Mouse (Mus musculus): ENCODE results near the gene 2210016L21Rik. TPM values are rescaled to one million over a fixed set of nuclear protein-coding genes. Genes with fewer than 3 reads are reported as not detected.

2210016L21Rik gene
- polyA plus RNA-seq, 1 experiment from 2014 or later: 62.8 TPM

- no peaks in the 10 kb centered on the region for H3K27me3 ChIP-seq
- no peaks in the 10 kb centered on the region for H3K36me3 ChIP-seq
- 20% methylated on average over 16 of the region's 16 CpGs for WGBS
- H3K9ac ChIP-seq: peak overlapping the region; percentile 31; the same call in 1 of the 2 replicates
- peak; percentile 46 for ATAC-seq (replicated peaks; ENCODE audit: low FRiP score)
- H3K4me2 ChIP-seq: peak overlapping the region; percentile 83
- H3K27ac ChIP-seq: peak overlapping the region; percentile 10; the same call in 1 of the 2 replicates
- H3K4me3 ChIP-seq (replicated peaks): peak overlapping the region; percentile 43
- H3K4me1 ChIP-seq: peaks cover 29% of the 10 kb centered on the region
- no peaks in the 10 kb centered on the region for H3K9me3 ChIP-seq (replicated peaks)
Measured at GRCm38 (mm10) chr5:114980122-114980748, 38.3 kb downstream of the 2210016L21Rik start.

- H3K9me3 ChIP-seq (replicated peaks): no peaks in the 10 kb centered on the region
- 64% methylated on average over 15 of the region's 15 CpGs for WGBS
Measured at GRCm38 (mm10) chr5:114982001-114982400, 40.0 kb downstream of the 2210016L21Rik start.

GRCm38 (mm10) chr5:114985074-114985473 lies 43.1 kb downstream of the 2210016L21Rik start:
- H3K9ac ChIP-seq: no peak overlapping the region
- H3K36me3 ChIP-seq: no peaks in the 10 kb centered on the region
- no peaks in the 10 kb centered on the region for H3K27me3 ChIP-seq
- no peak for ATAC-seq (replicated peaks; ENCODE audit: low FRiP score)
- no peak overlapping the region for H3K4me2 ChIP-seq
- H3K9me3 ChIP-seq (replicated peaks): no peaks in the 10 kb centered on the region
- H3K4me3 ChIP-seq (replicated peaks): no peak overlapping the region
- H3K4me1 ChIP-seq: peaks cover 5% of the 10 kb centered on the region
- H3K27ac ChIP-seq: no peak overlapping the region

More at GRCm38 (mm10) chr5:114982001-114982400, 40.0 kb downstream of the 2210016L21Rik start:
- Histone ChIP-seq H3K4me2 (no peak overlapping the region), H3K4me1 (peaks cover 23% of the 10 kb centered on the region), H3K36me3 (no peaks in the 10 kb centered on the region), H3K27ac (no peak overlapping the region), H3K4me3 (replicated peaks) (no peak overlapping the region), H3K27me3 (no peaks in the 10 kb centered on the region), H3K9ac (no peak overlapping the region)
- no peak for ATAC-seq (replicated peaks; ENCODE audit: low FRiP score)

DNA sequence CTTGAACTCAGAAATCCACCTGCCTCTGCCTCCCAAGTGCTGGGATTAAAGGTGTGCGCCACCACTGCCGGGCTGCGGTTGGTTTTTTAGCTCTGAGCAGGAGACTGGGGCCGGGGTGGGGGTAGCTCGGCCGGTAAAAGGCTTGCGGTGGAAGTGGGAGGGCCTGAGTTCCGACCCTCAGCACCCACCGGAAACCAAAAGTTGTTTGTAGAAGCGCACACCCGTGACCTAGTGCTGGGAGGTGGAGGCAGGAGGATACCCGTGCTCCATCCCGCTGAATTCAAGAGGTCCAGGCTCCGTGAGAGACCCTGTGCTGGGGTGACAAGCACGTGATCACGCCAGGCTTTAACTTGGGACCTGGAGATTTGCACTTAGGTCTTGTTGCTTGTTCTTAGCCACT lies 54.5 kb downstream of the 2210016L21Rik start:
- Histone ChIP-seq H3K9ac (no peak overlapping the region), H3K4me2 (no peak overlapping the region), H3K27me3 (no peaks in the 10 kb centered on the region), H3K4me1 (peaks cover 9% of the 10 kb centered on the region; the same call in 1 of the 2 replicates), H3K27ac (no peak overlapping the region), H3K4me3 (replicated peaks) (no peak overlapping the region), H3K36me3 (no peaks in the 10 kb centered on the region), H3K9me3 (replicated peaks) (no peaks in the 10 kb centered on the region)
- ATAC-seq (replicated peaks; ENCODE audit: low FRiP score): no peak
- WGBS: 67% methylated on average over 16 of the region's 16 CpGs

DNA sequence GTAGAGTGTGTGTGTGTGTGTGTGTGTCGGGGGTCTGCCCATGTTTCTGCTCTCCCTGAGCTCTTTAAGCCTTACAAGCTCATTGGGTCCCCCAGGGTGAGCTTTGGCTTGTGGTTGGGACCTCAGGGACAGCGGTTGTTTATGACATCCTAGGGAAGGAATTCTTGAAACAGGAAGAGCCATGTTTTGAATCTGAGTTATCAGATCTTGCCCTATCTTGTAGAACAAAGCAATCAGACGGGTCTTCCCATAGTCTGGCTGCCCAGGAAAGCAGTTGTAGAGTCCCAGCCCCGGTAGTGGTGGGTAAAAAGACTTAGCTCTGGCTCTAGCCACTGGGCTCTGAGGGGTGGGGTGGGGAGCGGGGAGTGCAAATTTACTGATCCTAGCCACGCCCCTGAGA lies 55.4 kb downstream of the 2210016L21Rik start:
- no peak overlapping the region for H3K27ac ChIP-seq
- no peak overlapping the region for H3K4me2 ChIP-seq
- H3K4me1 ChIP-seq: peaks cover 9% of the 10 kb centered on the region; the same call in 1 of the 2 replicates
- H3K4me3 ChIP-seq (replicated peaks): no peak overlapping the region
- WGBS: 68% methylated on average over 6 of the region's 6 CpGs
- H3K9ac ChIP-seq: no peak overlapping the region
- no peak for ATAC-seq (replicated peaks; ENCODE audit: low FRiP score)
- H3K27me3 ChIP-seq: no peaks in the 10 kb centered on the region
- no peaks in the 10 kb centered on the region for H3K36me3 ChIP-seq
- H3K9me3 ChIP-seq (replicated peaks): no peaks in the 10 kb centered on the region

Other genes starting within 250 kb of the 2210016L21Rik start
- 16.5 and 17.4 TPM in 2 replicates for gene Tchp, start 234.4 kb upstream of the 2210016L21Rik start, polyA plus RNA-seq (2015; fragmentation: Nextera tagmentation; extraction: Ambion mirVana)
- 45.3 and 49.8 TPM in 2 replicates for gene Ankrd13a, start 167.5 kb upstream of the 2210016L21Rik start, polyA plus RNA-seq (2015; fragmentation: Nextera tagmentation; extraction: Ambion mirVana)
- 42.0 and 45.5 TPM in 2 replicates for gene Git2, start 166.6 kb upstream of the 2210016L21Rik start, polyA plus RNA-seq (2015; fragmentation: Nextera tagmentation; extraction: Ambion mirVana)
- gene 1500011B03Rik, start 118.7 kb upstream of the 2210016L21Rik start, polyA plus RNA-seq (2015; fragmentation: Nextera tagmentation; extraction: Ambion mirVana): 102 and 105 TPM in 2 replicates
- gene 4930519G04Rik, start 88.5 kb upstream of the 2210016L21Rik start, polyA plus RNA-seq (2015; fragmentation: Nextera tagmentation; extraction: Ambion mirVana): not detected in 2 replicates
- gene Gm9936, start 83.5 kb upstream of the 2210016L21Rik start, polyA plus RNA-seq (2015; fragmentation: Nextera tagmentation; extraction: Ambion mirVana): 0.06 TPM in 1 of 2 replicates, not detected in the other
- gene Oasl2, start 45.2 kb upstream of the 2210016L21Rik start, polyA plus RNA-seq (2015; fragmentation: Nextera tagmentation; extraction: Ambion mirVana): 4.2 and 6.2 TPM in 2 replicates
- gene Oasl1, start 18.9 kb upstream of the 2210016L21Rik start, polyA plus RNA-seq (2015; fragmentation: Nextera tagmentation; extraction: Ambion mirVana): 1.6 and 2.0 TPM in 2 replicates
- gene Hnf1a, start 28.9 kb downstream of the 2210016L21Rik start, polyA plus RNA-seq (2015; fragmentation: Nextera tagmentation; extraction: Ambion mirVana): 12.0 and 13.9 TPM in 2 replicates
- gene Sppl3, start 69.0 kb downstream of the 2210016L21Rik start, polyA plus RNA-seq (2015; fragmentation: Nextera tagmentation; extraction: Ambion mirVana): 13.6 and 14.8 TPM in 2 replicates
- 33.0 and 34.2 TPM in 2 replicates for gene Gm10401, start 156.1 kb downstream of the 2210016L21Rik start, polyA plus RNA-seq (2015; fragmentation: Nextera tagmentation; extraction: Ambion mirVana)
- 85.1 and 94.7 TPM in 2 replicates for gene Acads, start 177.2 kb downstream of the 2210016L21Rik start, polyA plus RNA-seq (2015; fragmentation: Nextera tagmentation; extraction: Ambion mirVana)
- 43.7 and 48.1 TPM in 2 replicates for gene Unc119b, start 192.8 kb downstream of the 2210016L21Rik start, polyA plus RNA-seq (2015; fragmentation: Nextera tagmentation; extraction: Ambion mirVana)
- 84.7 and 97.3 TPM in 2 replicates for gene Mlec, start 216.0 kb downstream of the 2210016L21Rik start, polyA plus RNA-seq (2015; fragmentation: Nextera tagmentation; extraction: Ambion mirVana)